Mouse (Mus musculus): Measurements from ENCODE around the gene Mybpc1. TPM values are rescaled to one million over a fixed set of nuclear protein-coding genes. Genes with fewer than 3 reads are reported as not detected.
A peak's percentile ranks its signal among the peaks of the same experiment; 100 is the strongest.

Mybpc1 gene
- polyA plus RNA-seq (2015; fragmentation: Nextera tagmentation; extraction: Ambion mirVana) = 3.9 and 9.6 TPM in 2 replicates

DNA sequence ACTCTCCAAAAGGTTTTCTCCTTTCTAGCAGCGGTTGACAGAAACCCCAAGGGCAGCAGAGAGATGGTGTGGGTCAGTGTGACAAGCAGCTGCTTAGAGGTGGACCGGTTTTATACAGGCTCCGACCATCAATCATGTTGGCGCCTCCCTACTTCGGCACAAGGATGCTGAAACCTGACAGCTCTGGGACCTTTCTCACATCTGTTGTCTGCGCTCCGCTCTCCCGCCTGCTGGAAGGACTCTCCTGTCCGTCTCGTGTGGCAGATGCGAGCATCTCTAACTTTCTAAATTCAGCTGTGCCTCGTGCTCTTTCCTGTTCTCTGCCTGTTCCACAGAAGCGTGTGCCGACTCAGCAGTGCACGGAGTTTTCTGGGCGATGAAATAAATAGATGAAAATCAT, at the start of gene Mybpc1:
Gene Mybpc1, minus strand, starts transcription at position 210 of the 400 bp plus-strand sequence.
- Histone ChIP-seq H3K9me3 (replicated peaks; ENCODE audit: control insufficient read depth, low read length) (no peaks in the 10 kb centered on the region), H3K36me3 (ENCODE audit: control insufficient read depth, insufficient read depth) (no peaks in the 10 kb centered on the region), H3K4me1 (ENCODE audit: control insufficient read depth, insufficient read depth, low read length) (no peaks in the 10 kb centered on the region), H3K4me2 (ENCODE audit: low read depth, low read length) (peak within 1 kb of the TSS; percentile 40), H3K27me3 (ENCODE audit: control insufficient read depth, insufficient read depth, low read length) (no peaks in the 10 kb centered on the region), H3K4me3 (ENCODE audit: low read length) (0 out of 2 replicates have a peak within 1 kb of the TSS, but pooled peaks have one; percentile 10), H3K9ac (ENCODE audit: low read length) (no peak within 1 kb of the TSS), H3K27ac (ENCODE audit: low read length) (no peak within 1 kb of the TSS)
- WGBS = 26% methylated on average over 16 of the region's 16 CpGs
- no peak for ATAC-seq (replicated peaks; ENCODE audit: extremely low read depth, insufficient read depth, low FRiP score)

DNA sequence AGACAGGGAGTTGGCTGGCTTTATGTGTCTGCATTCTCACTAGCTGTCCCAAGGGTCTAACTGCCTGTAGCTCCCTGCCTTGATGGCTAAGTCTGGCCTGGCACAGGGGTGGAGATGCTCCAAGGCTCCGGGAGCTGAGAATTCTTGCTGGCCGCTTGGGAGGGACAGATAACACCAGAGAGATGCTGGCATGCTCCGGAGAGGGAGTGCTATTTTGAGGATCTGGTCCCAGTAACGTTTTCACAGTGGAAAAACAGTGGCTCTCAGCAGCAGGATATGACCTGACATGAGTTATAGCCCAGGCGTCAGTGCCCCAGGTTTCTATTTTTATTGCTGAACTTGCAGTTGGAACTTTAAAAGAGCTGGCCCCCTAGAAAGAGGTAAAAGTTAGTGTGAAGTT, 40.5 kb upstream of the Mybpc1 start:
- no peak overlapping the region for H3K9ac ChIP-seq (ENCODE audit: low read length)
- no peaks in the 10 kb centered on the region for H3K27me3 ChIP-seq (ENCODE audit: control insufficient read depth, insufficient read depth, low read length)
- peak; percentile 82 for ATAC-seq (replicated peaks; ENCODE audit: extremely low read depth, insufficient read depth, low FRiP score)
- no peak overlapping the region for H3K4me3 ChIP-seq (ENCODE audit: low read length)
- H3K4me1 ChIP-seq (ENCODE audit: control insufficient read depth, insufficient read depth, low read length) = peaks cover 7% of the 10 kb centered on the region
- 18% methylated on average over 5 of the region's 5 CpGs for WGBS
- H3K27ac ChIP-seq (ENCODE audit: low read length) = peak overlapping the region; percentile 83
- no peaks in the 10 kb centered on the region; the same call in 1 of the 2 replicates for H3K9me3 ChIP-seq (replicated peaks; ENCODE audit: control insufficient read depth, low read length)
- no peaks in the 10 kb centered on the region for H3K36me3 ChIP-seq (ENCODE audit: control insufficient read depth, insufficient read depth)
- H3K4me2 ChIP-seq (ENCODE audit: low read depth, low read length) = peak overlapping the region; percentile 21; the same call in 1 of the 2 replicates

DNA sequence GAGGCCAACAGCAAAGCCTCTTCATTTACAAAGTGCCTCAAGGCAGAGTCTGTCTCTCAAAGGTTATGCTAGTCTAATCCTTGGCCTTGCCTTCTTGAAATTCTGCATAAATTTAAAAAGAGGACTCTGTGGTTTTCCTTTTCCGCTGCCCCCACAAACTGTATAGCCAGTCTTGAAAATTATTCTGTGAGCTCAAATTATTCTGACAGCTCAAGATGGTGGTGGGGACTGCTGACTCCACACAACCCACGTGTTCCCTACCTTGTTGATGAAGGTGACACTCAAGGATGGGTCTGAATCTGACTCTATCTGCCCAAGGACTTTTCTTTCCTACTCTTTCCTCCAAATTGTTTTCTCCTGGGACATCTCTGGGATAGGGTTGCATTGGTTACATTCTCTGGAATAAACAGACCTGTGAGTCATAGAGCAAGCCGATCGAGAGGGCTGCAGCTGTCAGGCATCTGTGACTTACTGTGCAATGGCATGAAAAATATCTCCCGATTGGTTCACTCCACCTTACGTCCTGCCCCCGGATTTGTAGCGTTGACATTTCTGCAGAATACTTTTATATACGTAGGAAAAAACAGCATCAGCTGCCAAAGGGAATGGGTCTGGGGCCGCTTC, 26.5 kb upstream of the Mybpc1 start:
- no peak overlapping the region for H3K4me2 ChIP-seq (ENCODE audit: low read depth, low read length)
- H3K9ac ChIP-seq (ENCODE audit: low read length) = no peak overlapping the region
- no peak overlapping the region for H3K27ac ChIP-seq (ENCODE audit: low read length)
- H3K9me3 ChIP-seq (replicated peaks; ENCODE audit: control insufficient read depth, low read length) = no peaks in the 10 kb centered on the region
- H3K4me3 ChIP-seq (ENCODE audit: low read length) = no peak overlapping the region
- H3K27me3 ChIP-seq (ENCODE audit: control insufficient read depth, insufficient read depth, low read length) = 0 out of 2 replicates have a peak, but pooled peaks cover 2% of the 10 kb centered on the region
- no peak for ATAC-seq (replicated peaks; ENCODE audit: extremely low read depth, insufficient read depth, low FRiP score)
- no peaks in the 10 kb centered on the region for H3K4me1 ChIP-seq (ENCODE audit: control insufficient read depth, insufficient read depth, low read length)
- 68% methylated on average over 10 of the region's 10 CpGs for WGBS
- H3K36me3 ChIP-seq (ENCODE audit: control insufficient read depth, insufficient read depth) = no peaks in the 10 kb centered on the region

DNA sequence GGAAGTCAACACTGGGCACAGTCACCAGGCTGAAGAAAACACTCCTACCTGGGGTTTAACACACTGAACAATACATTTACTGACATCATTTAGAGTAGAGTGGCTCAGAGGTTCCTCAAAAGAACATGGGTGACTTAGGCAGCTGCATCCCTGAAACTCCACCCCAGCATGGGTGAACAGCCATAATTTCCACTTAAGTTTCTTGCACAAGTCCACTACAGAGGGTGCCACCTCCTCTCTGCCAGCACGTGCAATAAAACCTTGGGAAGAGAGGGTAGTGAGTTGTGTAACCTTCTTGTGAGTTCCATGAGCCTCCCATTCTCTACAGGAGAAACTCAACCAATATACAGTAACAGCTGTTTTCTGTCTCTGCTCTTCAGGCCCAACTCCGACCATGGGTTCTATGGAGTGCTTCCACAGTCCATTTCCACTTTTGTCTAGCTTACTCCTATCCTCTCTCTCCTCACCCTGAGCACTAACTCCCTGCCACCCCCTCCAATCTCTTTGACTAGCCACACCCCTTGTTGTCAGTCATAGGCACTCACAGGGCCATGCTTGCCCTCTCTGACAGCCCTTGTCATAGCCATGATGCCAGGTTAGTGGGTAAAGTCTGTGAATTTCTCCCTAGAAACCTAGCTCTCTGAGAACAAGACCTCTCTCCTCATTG, 25.8 kb upstream of the Mybpc1 start:
- Histone ChIP-seq H3K4me1 (ENCODE audit: control insufficient read depth, insufficient read depth, low read length) (no peaks in the 10 kb centered on the region), H3K9me3 (replicated peaks; ENCODE audit: control insufficient read depth, low read length) (no peaks in the 10 kb centered on the region), H3K27ac (ENCODE audit: low read length) (no peak overlapping the region), H3K36me3 (ENCODE audit: control insufficient read depth, insufficient read depth) (no peaks in the 10 kb centered on the region), H3K27me3 (ENCODE audit: control insufficient read depth, insufficient read depth, low read length) (0 out of 2 replicates have a peak, but pooled peaks cover 2% of the 10 kb centered on the region), H3K4me3 (ENCODE audit: low read length) (no peak overlapping the region), H3K9ac (ENCODE audit: low read length) (no peak overlapping the region), H3K4me2 (ENCODE audit: low read depth, low read length) (no peak overlapping the region)
- WGBS = 82% methylated on average over 2 of the region's 2 CpGs
- ATAC-seq (replicated peaks; ENCODE audit: extremely low read depth, insufficient read depth, low FRiP score) = no peak

DNA sequence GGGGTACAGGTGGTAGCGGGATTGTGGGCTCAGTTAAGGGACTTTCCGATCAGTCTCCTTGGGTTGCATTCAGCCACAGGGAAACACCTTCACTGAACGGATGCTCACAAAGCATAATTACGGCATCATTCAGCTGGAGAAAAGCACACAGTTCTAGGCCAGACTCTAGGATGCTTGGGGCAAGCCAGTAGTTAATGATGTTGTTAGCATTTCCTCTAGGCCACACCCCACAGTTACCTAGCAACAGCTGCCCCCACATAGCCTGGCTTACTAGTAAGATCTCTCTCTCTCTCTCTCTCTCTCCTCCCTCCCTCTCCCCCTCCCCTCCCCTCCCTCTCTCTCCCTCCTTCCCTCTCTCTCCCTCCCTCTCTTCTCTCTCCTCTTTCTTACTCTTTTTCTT, 22.1 kb upstream of the Mybpc1 start:
- no peak overlapping the region for H3K9ac ChIP-seq (ENCODE audit: low read length)
- H3K4me3 ChIP-seq (ENCODE audit: low read length) = no peak overlapping the region
- H3K9me3 ChIP-seq (replicated peaks; ENCODE audit: control insufficient read depth, low read length) = no peaks in the 10 kb centered on the region
- H3K4me1 ChIP-seq (ENCODE audit: control insufficient read depth, insufficient read depth, low read length) = peaks cover 9% of the 10 kb centered on the region
- H3K27ac ChIP-seq (ENCODE audit: low read length) = no peak overlapping the region
- H3K27me3 ChIP-seq (ENCODE audit: control insufficient read depth, insufficient read depth, low read length) = 0 out of 2 replicates have a peak, but pooled peaks cover 2% of the 10 kb centered on the region
- 80% methylated on average over 4 of the region's 4 CpGs for WGBS
- no peak for ATAC-seq (replicated peaks; ENCODE audit: extremely low read depth, insufficient read depth, low FRiP score)
- H3K4me2 ChIP-seq (ENCODE audit: low read depth, low read length) = no peak overlapping the region
- no peaks in the 10 kb centered on the region for H3K36me3 ChIP-seq (ENCODE audit: control insufficient read depth, insufficient read depth)

DNA sequence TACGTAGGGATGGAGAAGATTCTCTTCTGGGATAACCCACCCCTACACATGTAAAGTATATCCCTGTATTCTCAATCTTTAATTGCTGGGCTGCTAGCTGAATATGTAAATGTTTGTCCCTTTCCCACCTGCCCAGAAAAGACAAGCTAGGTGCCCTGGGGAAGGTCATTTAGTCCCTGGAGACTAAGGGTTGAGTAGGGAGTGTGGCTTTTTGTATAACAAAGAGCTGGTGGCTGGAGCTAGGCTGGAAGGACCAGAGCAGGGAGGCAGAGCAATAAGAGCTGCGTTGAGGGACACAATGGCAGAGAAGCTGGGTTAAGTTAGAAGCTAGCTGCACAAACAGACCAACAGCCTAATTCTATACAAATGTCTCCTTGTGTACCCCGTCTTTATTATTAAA, 21.2 kb upstream of the Mybpc1 start:
- Histone ChIP-seq H3K36me3 (ENCODE audit: control insufficient read depth, insufficient read depth) (no peaks in the 10 kb centered on the region), H3K9me3 (replicated peaks; ENCODE audit: control insufficient read depth, low read length) (no peaks in the 10 kb centered on the region), H3K4me1 (ENCODE audit: control insufficient read depth, insufficient read depth, low read length) (peaks cover 10% of the 10 kb centered on the region), H3K4me2 (ENCODE audit: low read depth, low read length) (no peak overlapping the region), H3K9ac (ENCODE audit: low read length) (no peak overlapping the region), H3K27me3 (ENCODE audit: control insufficient read depth, insufficient read depth, low read length) (0 out of 2 replicates have a peak, but pooled peaks cover 2% of the 10 kb centered on the region), H3K27ac (ENCODE audit: low read length) (no peak overlapping the region), H3K4me3 (ENCODE audit: low read length) (no peak overlapping the region)
- ATAC-seq (replicated peaks; ENCODE audit: extremely low read depth, insufficient read depth, low FRiP score) = no peak
- WGBS = 80% methylated on average over 3 of the region's 3 CpGs

DNA sequence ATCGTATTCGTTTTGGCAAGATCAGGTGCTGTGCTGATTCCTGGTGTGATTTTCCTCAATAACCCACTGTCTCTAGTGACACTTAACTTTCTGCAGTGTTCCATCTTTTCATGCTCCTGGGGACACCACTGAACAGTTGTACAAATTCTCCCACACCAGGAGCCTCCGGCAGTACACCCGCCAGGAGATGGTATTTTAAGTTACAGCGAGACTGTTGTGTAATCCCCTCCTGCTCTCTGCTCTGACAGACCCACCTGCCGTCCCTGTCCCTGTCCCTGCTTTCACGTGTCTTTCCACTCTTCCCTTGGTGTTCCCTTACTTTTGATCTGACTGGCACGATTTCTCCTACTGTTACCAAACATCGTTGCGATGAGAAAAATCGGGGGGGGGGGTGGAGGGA, 19.3 kb upstream of the Mybpc1 start:
- WGBS = 79% methylated on average over 11 of the region's 11 CpGs
- Histone ChIP-seq H3K4me3 (ENCODE audit: low read length) (no peak overlapping the region), H3K4me1 (ENCODE audit: control insufficient read depth, insufficient read depth, low read length) (peaks cover 10% of the 10 kb centered on the region), H3K27me3 (ENCODE audit: control insufficient read depth, insufficient read depth, low read length) (peaks cover 2% of the 10 kb centered on the region; the same call in 1 of the 2 replicates), H3K9me3 (replicated peaks; ENCODE audit: control insufficient read depth, low read length) (no peaks in the 10 kb centered on the region), H3K9ac (ENCODE audit: low read length) (no peak overlapping the region), H3K27ac (ENCODE audit: low read length) (no peak overlapping the region), H3K36me3 (ENCODE audit: control insufficient read depth, insufficient read depth) (no peaks in the 10 kb centered on the region), H3K4me2 (ENCODE audit: low read depth, low read length) (no peak overlapping the region)
- ATAC-seq (replicated peaks; ENCODE audit: extremely low read depth, insufficient read depth, low FRiP score) = no peak

DNA sequence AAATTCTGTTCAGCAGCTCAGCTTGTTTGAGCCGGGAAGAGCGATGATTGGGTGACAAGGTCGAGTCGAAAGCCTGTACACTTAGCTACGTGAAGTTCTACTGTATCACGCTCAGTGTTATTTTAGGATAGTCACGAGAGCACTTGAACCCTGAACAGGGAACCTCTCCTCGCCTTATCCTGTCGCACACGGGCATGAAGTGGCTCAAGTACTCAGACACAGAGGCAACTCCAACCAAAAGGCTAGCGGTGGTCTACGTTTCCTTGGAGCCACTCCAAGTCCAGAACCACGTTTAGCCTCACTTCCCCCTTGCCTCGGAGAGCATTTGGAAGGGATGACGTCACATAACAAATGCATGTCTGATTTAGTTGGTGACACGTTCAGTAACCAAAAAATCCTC, 17.7 kb upstream of the Mybpc1 start:
- peak overlapping the region; percentile 58; the same call in 1 of the 2 replicates for H3K27ac ChIP-seq (ENCODE audit: low read length)
- H3K9me3 ChIP-seq (replicated peaks; ENCODE audit: control insufficient read depth, low read length) = no peaks in the 10 kb centered on the region
- ATAC-seq (replicated peaks; ENCODE audit: extremely low read depth, insufficient read depth, low FRiP score) = peak; percentile 97
- no peaks in the 10 kb centered on the region for H3K36me3 ChIP-seq (ENCODE audit: control insufficient read depth, insufficient read depth)
- no peak overlapping the region for H3K9ac ChIP-seq (ENCODE audit: low read length)
- H3K4me2 ChIP-seq (ENCODE audit: low read depth, low read length) = peak overlapping the region; percentile 43
- peaks cover 10% of the 10 kb centered on the region for H3K4me1 ChIP-seq (ENCODE audit: control insufficient read depth, insufficient read depth, low read length)
- peaks cover 3% of the 10 kb centered on the region for H3K27me3 ChIP-seq (ENCODE audit: control insufficient read depth, insufficient read depth, low read length)
- 34% methylated on average over 16 of the region's 16 CpGs for WGBS
- no peak overlapping the region for H3K4me3 ChIP-seq (ENCODE audit: low read length)

DNA sequence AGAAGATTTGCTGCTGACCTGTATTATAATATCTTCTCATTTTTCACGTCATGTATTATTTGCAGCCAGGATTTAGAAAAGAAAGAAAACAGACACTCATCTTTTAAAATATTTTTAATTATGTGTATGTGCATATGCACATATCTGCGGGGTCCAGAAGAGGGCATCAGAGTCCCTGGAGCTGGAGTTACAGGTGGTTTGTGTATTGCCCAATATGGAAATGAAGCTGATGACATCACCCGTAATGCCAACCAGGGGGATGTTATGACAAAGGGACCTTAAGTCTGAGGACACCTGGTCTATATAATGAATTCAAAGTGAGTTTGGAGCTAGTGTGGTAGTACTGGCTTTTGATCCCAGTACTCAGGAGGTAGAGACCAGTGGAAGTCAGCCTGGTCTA, 15.9 kb upstream of the Mybpc1 start:
- peaks cover 6% of the 10 kb centered on the region for H3K27me3 ChIP-seq (ENCODE audit: control insufficient read depth, insufficient read depth, low read length)
- 94% methylated on average over 3 of the region's 3 CpGs for WGBS
- no peak overlapping the region for H3K4me2 ChIP-seq (ENCODE audit: low read depth, low read length)

More for the DNA sequence above, 15.9 kb upstream of the Mybpc1 start:
- H3K4me3 ChIP-seq (ENCODE audit: low read length) = no peak overlapping the region
- ATAC-seq (replicated peaks; ENCODE audit: extremely low read depth, insufficient read depth, low FRiP score) = no peak
- H3K27ac ChIP-seq (ENCODE audit: low read length) = no peak overlapping the region
- no peaks in the 10 kb centered on the region for H3K9me3 ChIP-seq (replicated peaks; ENCODE audit: control insufficient read depth, low read length)
- H3K36me3 ChIP-seq (ENCODE audit: control insufficient read depth, insufficient read depth) = no peaks in the 10 kb centered on the region
- H3K9ac ChIP-seq (ENCODE audit: low read length) = no peak overlapping the region
- peaks cover 10% of the 10 kb centered on the region for H3K4me1 ChIP-seq (ENCODE audit: control insufficient read depth, insufficient read depth, low read length)
